Mouse (Mus musculus) neural tube, embryonic 15.5 days (tissue): ENCODE data around the gene Aldh3b1. TPM values are rescaled to one million over a fixed set of nuclear protein-coding genes. Genes with fewer than 3 reads are reported as not detected.

Experiments
- ATAC-seq: fragments of 200-750 bp; cut with Nextera tagmentation; 2 replicates; pipeline ENCODE4 v1.8.0; 2017; ENCODE audit warnings: mild to moderate bottlenecking, moderate TSS enrichment, moderate library complexity; ENCODE audit not compliant: low FRiP score
- H3K27ac ChIP-seq: fragments of 300-500 bp; sonication (generic); replicated peaks from 2 replicates; pipeline ENCODE4 v1.5.1; 2015; ENCODE audit warnings: mild to moderate bottlenecking, inconsistent platforms
- H3K27me3 ChIP-seq: fragments of 300-500 bp; sonication (generic); replicated peaks from 2 replicates; pipeline ENCODE4 v1.6.1; 2015; ENCODE audit warnings: inconsistent platforms
- H3K36me3 ChIP-seq: fragments of 300-500 bp; sonication (generic); 2 replicates; pipeline ENCODE4 v1.6.1; 2015; ENCODE audit warnings: inconsistent platforms
- H3K4me1 ChIP-seq: fragments of 300-500 bp; sonication (generic); 2 replicates; pipeline ENCODE4 v1.6.1; 2015; ENCODE audit warnings: inconsistent platforms
- H3K4me2 ChIP-seq: fragments of 300-500 bp; sonication (generic); 2 replicates; pipeline ENCODE4 v1.6.1; 2015; ENCODE audit warnings: inconsistent platforms, mild to moderate bottlenecking, moderate library complexity
- H3K4me3 ChIP-seq: fragments of 300-500 bp; sonication (generic); replicated peaks from 2 replicates; pipeline ENCODE4 v1.5.1; 2015; ENCODE audit warnings: mild to moderate bottlenecking, inconsistent platforms
- H3K9ac ChIP-seq: fragments of 300-500 bp; sonication (generic); replicated peaks from 2 replicates; pipeline ENCODE4 v1.6.1; 2015; ENCODE audit warnings: mild to moderate bottlenecking, inconsistent platforms
- H3K9me3 ChIP-seq: fragments of 300-500 bp; sonication (generic); replicated peaks from 2 replicates; pipeline ENCODE4 v1.6.1; 2016; ENCODE audit warnings: inconsistent platforms
- WGBS: fragments of 180-500 bp; shearing (Covaris S2); methylation state at CpG from one replicate; pipeline ENCODE4 v1.1.7; 2015; ENCODE audit warnings: mixed read lengths; 5-methylcytosine and 5-hydroxymethylcytosine counted together
- polyA plus RNA-seq: library from polyadenylated mRNA; unstranded; fragments of >200 nt; fragmentation: Nextera tagmentation; extraction: Ambion mirVana; gene quantifications from 2 replicates; pipeline ENCODE4 v1.2.1, GENCODE M21; 2015

Gene Aldh3b1
- polyA plus RNA-seq, 1 experiment from 2014 or later, result 2.5 TPM

DNA sequence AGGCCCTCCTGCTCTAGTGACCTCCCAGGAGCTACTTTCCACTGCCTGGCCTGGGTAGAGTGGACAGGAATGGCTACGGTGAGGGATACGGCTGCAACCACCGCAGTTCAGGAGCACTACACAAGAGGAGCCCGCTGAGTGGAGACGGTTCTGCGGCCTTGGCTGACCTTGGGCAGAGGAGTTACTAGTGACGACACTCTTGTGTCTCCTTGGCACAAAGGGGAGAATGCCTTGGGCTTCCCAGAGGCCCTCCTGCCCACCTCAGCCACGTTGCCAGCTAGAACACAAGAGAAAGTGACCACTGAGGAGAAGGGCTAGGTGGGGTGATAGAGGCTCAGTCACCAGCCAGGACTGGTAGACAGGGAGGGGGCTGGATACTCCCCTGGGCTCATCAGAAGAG is 5.4 kb downstream of the Aldh3b1 start:
- ATAC-seq, result no peak
- H3K9ac ChIP-seq, result no peak overlapping the region
- H3K27me3 ChIP-seq, result no peaks in the 10 kb centered on the region
- whole genome bisulfite sequencing, result 84% methylated on average over 8 of the region's 8 CpGs
- no peak overlapping the region for H3K4me2 ChIP-seq
- no peaks in the 10 kb centered on the region for H3K36me3 ChIP-seq
- H3K27ac ChIP-seq, result no peak overlapping the region
- no peaks in the 10 kb centered on the region for H3K9me3 ChIP-seq
- no peak overlapping the region for H3K4me3 ChIP-seq
- H3K4me1 ChIP-seq, result 0 out of 2 replicates have a peak, but pooled peaks cover under 1% of the 10 kb centered on the region

DNA sequence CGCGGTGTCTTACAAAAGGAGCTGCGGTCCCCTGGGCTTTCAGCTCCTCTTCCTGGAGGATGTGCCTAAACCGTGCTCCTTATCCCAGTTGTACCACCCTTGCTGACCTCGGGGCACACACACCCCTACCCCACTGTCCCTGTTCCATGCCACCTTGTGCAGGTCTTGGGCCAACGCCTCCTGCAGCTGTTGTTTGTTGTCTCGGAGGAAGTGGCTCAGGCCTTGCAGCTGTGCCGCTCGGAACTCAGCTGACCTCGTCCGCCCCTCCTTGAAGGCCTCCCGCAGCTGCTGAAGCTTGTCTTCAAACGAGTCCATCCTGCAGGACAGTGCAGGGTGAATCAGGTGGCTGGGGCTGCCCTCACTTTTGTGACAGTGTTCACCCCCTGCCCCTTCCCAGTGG is 6.0 kb downstream of the Aldh3b1 start:
- Histone ChIP-seq H3K9me3 (no peaks in the 10 kb centered on the region), H3K36me3 (no peaks in the 10 kb centered on the region), H3K4me2 (no peak overlapping the region), H3K4me3 (no peak overlapping the region), H3K4me1 (no peaks in the 10 kb centered on the region), H3K27ac (0 out of 2 replicates have a peak overlapping the region, but pooled peaks have one; percentile 9), H3K27me3 (no peaks in the 10 kb centered on the region), H3K9ac (no peak overlapping the region)
- WGBS, result 65% methylated on average over 13 of the region's 13 CpGs
- no peak; the same call in 1 of the 2 replicates for ATAC-seq

DNA sequence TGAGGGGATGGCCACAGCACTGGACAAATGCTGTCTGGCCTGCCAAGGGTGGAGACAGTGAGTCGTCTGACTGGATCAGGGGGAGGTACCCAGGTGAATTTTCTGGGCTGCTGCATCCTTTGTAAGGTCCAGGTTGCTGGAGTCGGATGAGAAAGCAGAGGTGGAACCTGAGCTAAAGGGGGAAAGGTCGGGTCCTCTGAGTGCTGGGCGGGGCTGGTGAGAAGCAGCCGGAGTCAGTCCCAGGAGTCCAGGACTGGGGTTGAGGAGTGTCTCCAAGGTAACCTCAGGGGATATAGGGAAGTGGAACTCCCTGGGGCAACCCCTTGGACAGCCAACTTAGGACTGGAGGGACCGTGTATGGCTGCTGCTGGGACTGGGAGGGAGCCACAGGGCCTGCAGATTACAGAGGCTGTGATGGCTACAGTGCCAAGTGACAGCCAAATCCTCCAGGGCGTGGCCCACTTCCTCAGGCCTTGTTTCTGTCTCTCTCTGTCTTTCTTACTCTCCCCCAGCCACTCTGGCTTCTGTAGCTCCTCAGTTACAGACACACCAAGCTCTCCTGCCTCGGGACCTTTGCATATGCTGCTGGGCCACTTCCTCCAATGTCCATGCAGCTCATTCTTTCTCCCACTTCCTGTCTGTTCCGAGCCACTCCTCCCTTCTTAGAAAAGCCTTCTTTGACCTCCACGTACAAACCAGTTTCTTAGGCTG is 6.8 kb downstream of the Aldh3b1 start:
- Histone ChIP-seq H3K4me2 (no peak overlapping the region), H3K36me3 (no peaks in the 10 kb centered on the region), H3K9me3 (no peaks in the 10 kb centered on the region), H3K4me3 (no peak overlapping the region), H3K9ac (no peak overlapping the region), H3K27ac (0 out of 2 replicates have a peak overlapping the region, but pooled peaks have one; percentile 9), H3K4me1 (no peaks in the 10 kb centered on the region), H3K27me3 (no peaks in the 10 kb centered on the region)
- 62% methylated on average over 10 of the region's 10 CpGs for WGBS
- no peak for ATAC-seq

DNA sequence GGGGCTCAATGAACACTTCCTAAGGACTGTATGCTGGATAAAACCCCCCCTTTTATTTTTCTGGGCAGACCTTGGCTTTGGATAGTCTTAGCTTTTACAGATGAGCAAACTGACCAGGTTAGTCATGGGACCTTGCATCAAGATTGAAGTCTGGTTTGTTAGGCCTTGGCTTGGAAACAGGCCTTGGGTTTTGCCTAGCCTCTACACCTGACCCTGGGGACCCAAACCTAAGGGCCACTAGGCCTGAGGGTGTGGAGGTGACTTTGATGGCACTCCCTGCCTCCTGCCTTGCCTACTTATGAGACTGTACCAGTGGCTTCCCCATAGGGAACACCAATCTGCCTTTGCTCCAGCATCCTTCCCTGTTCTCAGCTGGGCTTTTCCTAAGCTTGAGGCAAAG is 9.7 kb downstream of the Aldh3b1 start:
- Histone ChIP-seq H3K9ac (no peak overlapping the region), H3K4me1 (no peaks in the 10 kb centered on the region), H3K4me2 (no peak overlapping the region), H3K4me3 (no peak overlapping the region), H3K27me3 (no peaks in the 10 kb centered on the region), H3K9me3 (no peaks in the 10 kb centered on the region), H3K27ac (no peak overlapping the region), H3K36me3 (no peaks in the 10 kb centered on the region)
- ATAC-seq, result no peak

- ATAC-seq, result no peak
- Histone ChIP-seq H3K4me2 (no peak overlapping the region), H3K27ac (no peak overlapping the region), H3K4me3 (no peak overlapping the region), H3K4me1 (peaks cover 13% of the 10 kb centered on the region), H3K9ac (no peak overlapping the region), H3K36me3 (no peaks in the 10 kb centered on the region), H3K9me3 (no peaks in the 10 kb centered on the region), H3K27me3 (no peaks in the 10 kb centered on the region)
- WGBS, result 82% methylated on average over 11 of the region's 11 CpGs
These were observed 12.9 kb downstream of the Aldh3b1 start for GRCm38 (mm10) chr19:3916727-3917126.

- Histone ChIP-seq H3K27ac (no peak overlapping the region), H3K27me3 (no peaks in the 10 kb centered on the region), H3K9ac (no peak overlapping the region), H3K4me1 (peaks cover 25% of the 10 kb centered on the region), H3K4me3 (no peak overlapping the region), H3K4me2 (no peak overlapping the region), H3K9me3 (no peaks in the 10 kb centered on the region), H3K36me3 (peaks cover 16% of the 10 kb centered on the region)
- no peak for ATAC-seq
- WGBS, result 88% methylated on average over 5 of the region's 5 CpGs
These were observed 15.1 kb downstream of the Aldh3b1 start for GRCm38 (mm10) chr19:3914535-3914934.

DNA sequence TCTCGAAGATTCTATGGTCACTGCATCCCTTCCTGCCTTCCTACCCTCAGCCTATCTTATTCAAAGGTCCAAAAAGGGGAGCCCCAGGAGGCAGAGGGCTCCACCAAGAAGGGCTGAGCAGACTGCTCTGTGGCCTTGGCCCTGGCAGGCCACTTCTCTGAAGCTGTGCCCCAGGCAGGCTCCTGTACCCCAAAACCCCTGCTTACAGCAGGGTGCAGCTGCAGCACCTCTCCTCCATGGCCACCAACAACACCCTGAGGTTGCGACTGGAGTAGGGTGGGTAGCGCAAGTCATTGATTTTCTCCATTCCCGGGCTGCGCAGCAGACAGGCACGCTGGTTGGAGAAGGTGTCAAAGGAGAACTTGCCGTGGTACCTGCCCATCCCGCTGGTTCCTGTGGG is 15.9 kb downstream of the Aldh3b1 start:
- Histone ChIP-seq H3K4me3 (peak overlapping the region; percentile 75), H3K36me3 (peaks cover 23% of the 10 kb centered on the region), H3K9me3 (no peaks in the 10 kb centered on the region), H3K4me2 (peak overlapping the region; percentile 89), H3K9ac (peak overlapping the region; percentile 47; the same call in 1 of the 2 replicates), H3K27ac (no peak overlapping the region; the same call in 1 of the 2 replicates), H3K27me3 (no peaks in the 10 kb centered on the region), H3K4me1 (peaks cover 25% of the 10 kb centered on the region)
- WGBS, result 88% methylated on average over 8 of the region's 8 CpGs
- ATAC-seq, result no peak

- peak within 1 kb of the TSS; percentile 75 for H3K4me3 ChIP-seq
- under 1% methylated on average over 43 of the region's 43 CpGs for WGBS
These were observed 17.0 kb downstream of the Aldh3b1 start, which contains the start of gene Ndufs8 for GRCm38 (mm10) chr19:3912337-3913204. Gene Ndufs8 (minus strand): TSS chr19:3912774.

GRCm38 (mm10) chr19:3910206-3910605 is 19.4 kb downstream of the Aldh3b1 start:
- Histone ChIP-seq H3K9ac (no peak overlapping the region), H3K4me2 (no peak overlapping the region), H3K4me1 (peaks cover 45% of the 10 kb centered on the region), H3K9me3 (no peaks in the 10 kb centered on the region), H3K27me3 (no peaks in the 10 kb centered on the region), H3K27ac (no peak overlapping the region), H3K36me3 (peaks cover 29% of the 10 kb centered on the region), H3K4me3 (no peak overlapping the region)
- WGBS, result 87% methylated on average over 5 of the region's 5 CpGs
- ATAC-seq, result no peak

More at GRCm38 (mm10) chr19:3912337-3913204, 17.0 kb downstream of the Aldh3b1 start, which contains the start of gene Ndufs8:
- Histone ChIP-seq H3K9ac (peak within 1 kb of the TSS; percentile 61), H3K27me3 (no peaks in the 10 kb centered on the region), H3K4me2 (peak within 1 kb of the TSS; percentile 89), H3K9me3 (no peaks in the 10 kb centered on the region), H3K36me3 (peaks cover 29% of the 10 kb centered on the region), H3K4me1 (peaks cover 30% of the 10 kb centered on the region), H3K27ac (peak within 1 kb of the TSS; percentile 84)
- peak; percentile 97 for ATAC-seq

DNA sequence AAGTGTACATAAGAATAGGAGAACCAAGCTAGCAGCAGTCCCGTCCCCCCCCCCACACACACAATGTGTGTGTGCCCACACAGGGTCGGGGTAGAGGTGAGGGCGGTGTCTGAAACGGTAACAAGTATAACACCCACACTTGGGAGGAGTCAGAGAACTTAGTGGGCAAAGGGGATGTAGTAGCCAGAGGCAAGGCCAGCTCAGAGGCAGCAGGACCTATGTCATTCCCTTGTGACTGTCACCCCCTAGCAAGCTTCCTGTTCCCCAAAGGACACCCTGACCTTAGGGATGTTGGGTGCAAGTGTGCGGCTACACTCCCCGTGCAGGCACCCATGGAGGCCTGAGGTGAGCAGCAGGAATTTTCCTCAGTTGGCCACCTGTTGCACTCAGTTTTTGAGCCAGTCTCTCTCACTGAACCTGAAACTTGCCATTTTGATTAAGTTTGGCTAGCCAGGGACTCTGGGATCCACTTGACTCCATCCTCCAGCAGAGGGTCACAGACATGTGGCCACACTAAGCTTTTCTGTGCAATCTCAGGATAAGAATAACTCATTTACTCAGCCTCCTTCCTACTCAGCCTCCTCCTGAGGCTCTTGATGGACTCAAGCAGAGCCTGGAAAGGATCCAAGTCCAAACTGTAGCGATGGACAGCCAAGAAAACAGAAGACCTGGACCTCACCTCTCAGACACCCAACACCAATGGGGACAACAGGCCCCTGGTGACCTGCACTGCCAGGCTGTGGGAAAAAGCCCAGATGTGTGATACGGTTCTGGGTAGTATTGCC is 21.5 kb downstream of the Aldh3b1 start:
- Histone ChIP-seq H3K4me1 (peaks cover 40% of the 10 kb centered on the region), H3K27ac (no peak overlapping the region), H3K27me3 (no peaks in the 10 kb centered on the region), H3K36me3 (peaks cover 29% of the 10 kb centered on the region), H3K4me2 (peak overlapping the region; percentile 83), H3K4me3 (no peak overlapping the region), H3K9ac (no peak overlapping the region), H3K9me3 (no peaks in the 10 kb centered on the region)
- ATAC-seq, result no peak
- 81% methylated on average over 8 of the region's 8 CpGs for WGBS
